15 mouse cellular contexts compared by ENCODE assay signal in the genomic region with DNA sequence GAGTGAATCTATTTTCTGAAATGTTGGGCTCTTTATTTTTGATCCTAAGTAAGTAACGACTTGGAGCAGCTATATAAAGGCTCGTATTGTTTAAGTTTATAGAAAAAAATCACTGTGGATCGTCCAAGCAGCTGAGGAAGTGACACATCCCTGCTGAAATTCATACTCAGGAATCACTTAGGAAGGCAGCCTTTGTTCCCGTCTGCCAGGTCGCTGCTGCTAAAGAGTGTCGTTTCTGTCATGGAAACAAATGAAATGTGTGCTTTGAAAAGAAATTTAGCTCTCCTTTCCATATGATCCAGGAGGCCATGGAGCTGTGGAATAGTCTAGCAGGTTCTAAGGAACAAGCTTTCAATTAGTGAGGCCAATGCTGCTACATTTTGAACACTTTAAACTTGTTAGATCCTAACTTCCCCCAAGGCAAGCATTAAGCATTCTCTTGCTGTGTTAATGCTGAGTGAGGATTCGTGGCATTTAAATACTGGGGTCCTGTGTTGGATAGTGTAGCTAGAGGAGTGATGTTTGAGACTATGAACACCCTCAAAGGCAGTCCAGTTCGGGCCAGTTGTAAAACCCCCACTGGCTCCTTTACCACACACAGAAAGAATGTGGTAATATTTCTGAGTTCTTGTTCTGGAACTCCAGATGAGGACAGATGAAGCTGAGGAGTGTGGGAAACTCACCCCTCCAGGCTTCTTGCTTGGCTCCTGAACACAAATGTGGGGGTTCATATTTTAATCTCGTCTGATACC. TPM values are rescaled to one million over a fixed set of nuclear protein-coding genes. Genes with fewer than 3 reads are reported as not detected.
DNase-seq lines count a peak whose midpoint lies in the region; ATAC-seq and TF ChIP-seq lines count a peak whose summit lies in the region.
"Had no signal": no experiment of that assay in that cellular context is flagged by ENCODE, and none has a peak within 500 bp of the region (broad histone marks: within the 10 kb centered on the region; RNA-seq: fewer than 3 reads in every experiment).

No protein-coding gene starts in this region.

- H3K4me2 ChIP-seq in forebrain, postnatal 0 days (ENCODE audit: low read depth) = no peak overlapping the region
- no peak overlapping the region for H3K4me2 ChIP-seq in forebrain, embryonic 15.5 days (replicated peaks)
- no peak overlapping the region for H3K4me2 ChIP-seq in midbrain, embryonic 14.5 days (ENCODE audit: low read length)

- H3K9me3 ChIP-seq in forebrain, postnatal 0 days (ENCODE audit: low read length) = no peaks in the 10 kb centered on the region
- H3K9me3 ChIP-seq in forebrain, embryonic 15.5 days = no peaks in the 10 kb centered on the region
- H3K9me3 ChIP-seq in midbrain, embryonic 14.5 days (ENCODE audit: control insufficient read depth, low read length) = no peaks in the 10 kb centered on the region

- no peak overlapping the region for H3K9ac ChIP-seq in forebrain, postnatal 0 days
- no peak overlapping the region for H3K9ac ChIP-seq in forebrain, embryonic 15.5 days (replicated peaks)
- H3K9ac ChIP-seq in midbrain, embryonic 14.5 days (replicated peaks; ENCODE audit: low read length) = no peak overlapping the region

- DNase-seq in forebrain, postnatal 0 days = no peak
- peak; percentile 40 for DNase-seq in Muller cell, postnatal 12 days (ENCODE audit: inconsistent ontology term)
- peak; percentile 68 for DNase-seq in fibroblast of lung, adult 2 months (ENCODE audit: low read depth)
- DNase-seq in midbrain, embryonic 14.5 days = peak; percentile 32
- no peak for DNase-seq in frontal cortex, postnatal 36 days (ENCODE audit: low spot score in 2 of 2)
- DNase-seq in layer of hippocampus, postnatal 14 days (ENCODE audit: low spot score in 2 of 2) = no peak
- DNase-seq in cerebellum, adult 18-20 months = no peak
- DNase-seq: adrenal gland, postnatal 36 days; B cell, adult 2 months; cerebellum, postnatal 25 days; layer of hippocampus, postnatal 36 days; lung, adult 18-20 months; retina, postnatal 1 day had no signal

- no peak overlapping the region for H3K27ac ChIP-seq in forebrain, postnatal 0 days (ENCODE audit: low read depth, low read length)
- no peak overlapping the region for H3K27ac ChIP-seq in forebrain, embryonic 15.5 days (replicated peaks)
- no peak overlapping the region for H3K27ac ChIP-seq in midbrain, embryonic 14.5 days (replicated peaks; ENCODE audit: low read depth, low read length)

- no peaks in the 10 kb centered on the region for H3K27me3 ChIP-seq in forebrain, postnatal 0 days (ENCODE audit: insufficient read depth, low read length)
- no peaks in the 10 kb centered on the region for H3K27me3 ChIP-seq in forebrain, embryonic 15.5 days
- H3K27me3 ChIP-seq in midbrain, embryonic 14.5 days (ENCODE audit: control insufficient read depth, insufficient read depth, low read length) = no peaks in the 10 kb centered on the region

- no peaks in the 10 kb centered on the region for H3K4me1 ChIP-seq in forebrain, postnatal 0 days (ENCODE audit: insufficient read depth)
- H3K4me1 ChIP-seq in forebrain, embryonic 15.5 days = no peaks in the 10 kb centered on the region
- H3K4me1 ChIP-seq in midbrain, embryonic 14.5 days (ENCODE audit: control insufficient read depth, insufficient read depth, low read length) = no peaks in the 10 kb centered on the region

- no peaks in the 10 kb centered on the region for H3K36me3 ChIP-seq in forebrain, postnatal 0 days (ENCODE audit: insufficient read depth)
- H3K36me3 ChIP-seq in forebrain, embryonic 15.5 days = no peaks in the 10 kb centered on the region
- no peaks in the 10 kb centered on the region for H3K36me3 ChIP-seq in midbrain, embryonic 14.5 days (ENCODE audit: control insufficient read depth, insufficient read depth, low read length)

- peak; percentile 45; the same call in 1 of the 2 replicates for ATAC-seq in forebrain, postnatal 0 days
- ATAC-seq in forebrain, embryonic 15.5 days (replicated peaks) = no peak
- ATAC-seq in midbrain, embryonic 14.5 days (ENCODE audit: low FRiP score, low TSS enrichment) = no peak

- WGBS in forebrain, postnatal 0 days = 24% methylated on average over 9 of the region's 9 CpGs
- 28% methylated on average over 9 of the region's 9 CpGs for WGBS in forebrain, embryonic 15.5 days
- 35% methylated on average over 9 of the region's 9 CpGs for WGBS in midbrain, embryonic 14.5 days

- no peak for TF ChIP-seq CTCF in forebrain, postnatal 0 days (IDR thresholded peaks at IDR 0.05; ENCODE audit: low read depth)

- H3K4me3 ChIP-seq in forebrain, postnatal 0 days (ENCODE audit: low read depth, low read length) = no peak overlapping the region
- H3K4me3 ChIP-seq in forebrain, embryonic 15.5 days = no peak overlapping the region
- no peak overlapping the region for H3K4me3 ChIP-seq in midbrain, embryonic 14.5 days (replicated peaks; ENCODE audit: low read depth, low read length)

RNA-seq across cellular contexts. Expression of gene Adamts12, which starts 19.8 kb away (rescaled TPM):
- 4.0 and 5.4 TPM in 2 replicates for total RNA-seq in forebrain, postnatal 0 days (2014; rRNA removed)
- polyA plus RNA-seq in forebrain, postnatal 0 days (2015; fragmentation: Nextera tagmentation; extraction: Ambion mirVana) = 0.34 and 0.58 TPM in 2 replicates
- 0.74 and 1.0 TPM in 2 replicates for polyA plus RNA-seq in forebrain, embryonic 15.5 days (2015; fragmentation: Nextera tagmentation; extraction: Ambion mirVana)
- 0.70 and 2.8 TPM in 2 replicates for polyA plus RNA-seq in midbrain, embryonic 14.5 days (2014; fragmentation: Nextera tagmentation; extraction: Ambion mirVana)
- 1 to 10 TPM; 2.5 to 3.0 TPM for total RNA-seq in layer of hippocampus, postnatal 14 days (2021)

RNA-seq across cellular contexts. Expression of gene Rxfp3, which starts 46.6 kb away (rescaled TPM):
- 3.8 and 5.3 TPM in 2 replicates for total RNA-seq in forebrain, postnatal 0 days (2014; rRNA removed)
- 1.4 and 3.7 TPM in 2 replicates for polyA plus RNA-seq in forebrain, postnatal 0 days (2015; fragmentation: Nextera tagmentation; extraction: Ambion mirVana)
- 1.8 and 2.1 TPM in 2 replicates for polyA plus RNA-seq in forebrain, embryonic 15.5 days (2015; fragmentation: Nextera tagmentation; extraction: Ambion mirVana)
- polyA plus RNA-seq in midbrain, embryonic 14.5 days (2014; fragmentation: Nextera tagmentation; extraction: Ambion mirVana) = 2.5 TPM in 2 replicates
- 1 to 10 TPM; 5.9 to 7.1 TPM for total RNA-seq in layer of hippocampus, postnatal 14 days (2021)
- total RNA-seq: adrenal gland, postnatal 36 days had no signal
- polyA plus RNA-seq: intestine, embryonic 14.5 days had no signal

Comparison
In these comparisons a context has a peak if more than half of its experiments do, and no peak if none do; other contexts are left out.
1. DNase-seq: peak in Muller cell, postnatal 12 days (single experiment), fibroblast of lung, adult 2 months (single experiment) and midbrain, embryonic 14.5 days (single experiment); none in forebrain, postnatal 0 days (single experiment), frontal cortex, postnatal 36 days (0 of 2), layer of hippocampus, postnatal 14 days (0 of 2) and cerebellum, adult 18-20 months (0 of 2).